Mouse (Mus musculus) mesoderm, embryonic 11.5 days (tissue): ENCODE data around the gene Entpd1.

Experiments used
- DNase-seq: peaks from one replicate; pipeline ENCODE4 v3.0.0-alpha.2; 2012; ENCODE audit warnings: low read depth, low spot score

Entpd1 gene

DNA sequence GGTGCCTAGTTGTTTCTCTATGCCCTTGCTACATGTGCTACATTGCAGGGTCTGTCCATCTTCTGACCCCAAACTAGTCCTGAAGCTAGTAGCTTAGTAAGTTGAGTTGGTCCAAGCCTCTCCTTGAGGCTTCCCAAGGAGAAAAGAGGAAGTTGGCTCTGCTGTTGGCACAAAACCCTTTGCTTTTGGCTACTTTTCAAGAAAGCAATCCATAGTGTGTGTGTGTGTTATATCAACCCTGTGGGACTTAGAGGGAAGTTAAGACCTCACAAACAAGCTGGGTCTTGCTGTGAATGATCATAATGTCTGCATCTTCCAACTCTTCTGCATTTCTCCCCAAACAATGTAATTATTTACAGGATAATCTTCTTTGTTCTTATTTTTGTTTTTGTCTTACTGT lies 16.8 kb downstream of the Entpd1 start:
- DNase-seq: no peak

- DNase-seq: no peak
Observed at GRCm38 (mm10) chr19:40630096-40630495, 17.9 kb downstream of the Entpd1 start.

GRCm38 (mm10) chr19:40630606-40631005 lies 18.4 kb downstream of the Entpd1 start:
- DNase-seq: no peak

DNA sequence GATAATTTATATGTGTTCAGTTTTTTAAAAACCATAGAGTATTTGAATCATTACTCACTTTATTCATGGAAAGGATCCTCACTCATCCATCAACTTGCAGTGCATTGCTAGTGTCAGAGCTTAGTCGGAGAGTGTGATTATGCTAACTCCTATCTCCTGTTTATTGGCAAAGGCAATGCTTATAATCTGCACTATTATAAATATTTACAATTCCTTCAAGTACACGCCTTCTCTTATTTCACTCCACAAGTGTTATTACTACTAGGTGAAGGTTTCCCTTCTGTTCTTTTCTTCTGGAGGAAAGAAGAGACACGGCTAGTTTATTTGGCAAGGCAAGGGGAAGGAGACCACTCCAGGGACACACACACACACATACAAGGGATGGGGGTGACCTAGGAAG lies 20.0 kb downstream of the Entpd1 start:
- DNase-seq: no peak

DNA sequence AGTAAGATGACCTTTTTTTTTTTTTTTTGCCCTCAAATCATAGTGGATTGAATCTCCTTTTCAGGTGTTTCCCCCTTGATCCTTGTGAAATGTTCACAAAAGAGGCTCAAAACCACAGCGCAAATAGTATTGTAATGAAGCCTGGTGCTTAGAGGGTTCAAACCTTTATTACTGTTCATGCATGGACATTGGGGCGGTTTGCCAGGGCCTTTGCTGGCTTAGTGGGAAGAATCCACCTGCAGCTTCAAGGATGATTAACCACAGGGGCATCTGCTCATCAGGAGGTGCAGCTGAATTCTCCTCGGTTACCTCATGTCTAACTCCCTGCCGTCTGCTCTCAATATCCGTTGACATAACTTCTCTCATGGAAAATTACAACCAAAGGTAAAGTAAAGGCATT lies 20.5 kb downstream of the Entpd1 start:
- DNase-seq: no peak

DNA sequence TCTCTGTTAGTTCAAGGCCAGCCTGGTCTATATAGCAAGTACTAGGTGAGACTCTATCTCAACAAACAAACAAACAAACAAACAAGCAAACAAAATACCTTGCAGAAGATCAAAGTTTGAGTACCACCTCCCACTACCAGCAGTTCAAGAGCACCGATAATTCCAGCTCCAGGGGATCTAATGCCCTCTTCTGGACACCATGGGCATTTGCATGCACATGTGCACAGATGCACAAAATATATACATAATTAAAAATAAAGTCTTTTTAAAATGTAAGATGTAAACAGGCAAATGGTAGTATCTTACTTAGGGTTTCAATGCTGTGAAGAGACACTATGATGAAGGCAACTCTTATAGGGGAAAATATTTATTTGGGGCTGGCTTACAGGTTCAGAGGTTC lies 21.0 kb downstream of the Entpd1 start:
- DNase-seq: no peak

DNA sequence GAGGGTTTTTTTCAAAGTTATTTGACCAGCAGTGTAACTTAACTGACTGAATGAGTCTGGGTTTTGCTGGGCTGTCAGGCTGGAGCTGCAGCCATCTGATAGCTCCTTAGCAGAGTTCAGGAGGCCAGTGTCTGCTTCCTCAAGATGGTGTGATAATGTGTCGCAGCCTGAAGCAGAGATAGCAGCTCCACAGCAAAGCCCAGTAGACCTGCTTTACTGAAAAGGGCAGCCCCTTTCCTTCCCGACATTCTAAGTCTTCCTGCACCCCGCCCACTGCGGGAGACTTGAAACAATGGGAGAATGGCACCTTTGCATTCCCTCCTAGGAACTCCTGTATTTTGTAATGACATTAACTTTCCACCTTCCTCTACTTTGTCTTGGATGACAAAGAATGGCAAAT lies 24.9 kb downstream of the Entpd1 start:
- DNase-seq: no peak

- no peak for DNase-seq
Observed at GRCm38 (mm10) chr19:40637601-40638000, 25.4 kb downstream of the Entpd1 start.

DNA sequence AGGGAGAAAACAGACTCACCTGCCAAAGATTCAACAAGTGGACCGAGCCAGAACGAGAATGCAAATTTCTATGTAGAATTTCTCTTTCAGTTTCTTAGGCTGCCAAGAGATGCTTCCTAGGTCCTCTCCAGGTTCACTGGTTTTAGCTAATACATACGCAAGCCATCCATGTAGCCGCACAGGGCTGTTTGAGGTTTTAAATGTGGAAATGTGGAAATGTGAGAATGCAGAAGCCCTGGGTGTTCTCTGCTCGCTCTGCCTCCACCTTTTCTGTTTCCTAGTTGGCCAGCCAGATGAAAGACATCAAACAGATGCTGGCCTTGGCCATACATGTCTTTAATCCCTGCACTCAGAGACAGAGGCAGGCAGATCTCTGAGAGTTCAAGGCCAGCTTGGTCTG lies 26.4 kb downstream of the Entpd1 start:
- no peak for DNase-seq

- no peak for DNase-seq
Observed at GRCm38 (mm10) chr19:40639729-40640304, 27.7 kb downstream of the Entpd1 start.

- no peak for DNase-seq
Observed at GRCm38 (mm10) chr19:40640799-40641198, 28.6 kb downstream of the Entpd1 start.

GRCm38 (mm10) chr19:40643846-40644245 lies 31.7 kb downstream of the Entpd1 start:
- no peak for DNase-seq

DNA sequence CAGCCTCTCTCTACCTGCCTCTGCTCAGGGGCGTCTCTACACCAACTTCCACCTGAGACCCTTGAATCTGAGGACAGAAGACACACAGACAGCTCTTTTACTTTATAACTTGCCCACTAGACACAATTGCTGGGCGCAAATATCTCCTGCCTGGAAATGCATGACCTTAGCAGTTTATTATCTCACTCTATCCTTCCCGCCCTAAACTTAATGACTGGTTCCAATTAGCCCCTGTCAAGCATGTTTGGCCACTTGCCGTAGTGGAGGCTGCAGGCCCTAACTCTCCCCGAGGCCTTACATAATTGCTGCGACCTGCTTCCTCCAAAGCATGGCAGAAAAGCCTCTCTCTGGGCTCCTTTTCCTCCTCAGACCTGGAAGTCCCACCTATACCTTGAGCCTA lies 34.2 kb downstream of the Entpd1 start:
- no peak for DNase-seq

GRCm38 (mm10) chr19:40647319-40648158 lies 35.4 kb downstream of the Entpd1 start:
- no peak for DNase-seq

DNA sequence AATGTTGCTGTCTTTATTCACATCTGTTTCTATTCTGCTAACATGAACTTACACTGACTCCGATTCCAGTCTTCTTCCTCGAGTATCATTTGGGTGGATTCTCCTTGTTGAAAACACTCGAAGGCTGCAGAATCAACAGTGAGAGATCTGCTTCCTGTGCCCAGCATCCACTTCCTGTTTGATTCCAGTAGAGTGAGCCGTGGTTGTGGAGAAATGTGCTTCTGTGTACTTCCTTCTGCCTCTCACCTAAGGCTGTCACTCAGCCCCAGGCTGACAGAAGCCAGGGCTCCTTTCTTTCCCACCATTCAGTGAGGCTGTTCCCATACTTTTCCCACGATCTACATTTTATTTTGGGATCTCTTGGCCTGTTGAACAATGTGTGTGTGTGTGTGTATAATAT lies 37.9 kb downstream of the Entpd1 start:
- no peak for DNase-seq

DNA sequence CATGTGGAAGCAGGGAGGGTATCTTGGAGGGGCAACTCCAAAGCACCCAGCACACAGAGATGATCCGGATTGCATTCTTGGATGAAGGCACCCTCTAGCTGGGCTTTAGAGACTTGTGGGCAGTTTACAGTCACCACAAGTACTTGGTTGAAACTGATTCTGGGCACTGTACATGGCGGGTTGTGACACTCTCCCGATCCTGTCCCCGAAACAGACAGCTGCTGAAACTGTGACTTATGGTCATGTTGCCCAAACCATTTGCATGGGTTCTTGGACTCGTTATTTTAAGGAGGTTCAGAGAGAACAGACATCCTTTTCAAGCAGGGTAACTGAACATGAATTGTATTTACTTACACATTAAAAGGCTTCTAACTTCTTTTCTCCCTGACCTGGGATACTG lies 44.0 kb downstream of the Entpd1 start:
- no peak for DNase-seq

DNA sequence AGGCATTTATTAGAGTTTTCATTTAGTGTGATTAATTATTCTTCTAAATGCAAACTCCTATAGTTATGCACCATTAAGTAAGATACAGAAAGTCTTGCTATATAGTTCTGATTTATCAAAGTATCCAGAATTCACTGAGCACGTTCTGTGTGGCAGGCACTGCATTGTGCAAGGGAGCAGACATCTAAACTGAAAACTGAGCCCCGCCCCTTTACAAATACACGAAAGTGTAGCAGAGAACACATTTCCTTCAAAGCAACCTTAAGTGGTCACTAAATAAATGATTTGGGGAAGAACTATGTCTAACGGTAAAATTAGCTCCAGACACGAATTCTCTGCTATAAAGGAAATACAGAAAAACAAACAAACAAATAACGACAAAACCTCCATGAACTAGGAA lies 46.1 kb downstream of the Entpd1 start:
- DNase-seq: no peak

DNA sequence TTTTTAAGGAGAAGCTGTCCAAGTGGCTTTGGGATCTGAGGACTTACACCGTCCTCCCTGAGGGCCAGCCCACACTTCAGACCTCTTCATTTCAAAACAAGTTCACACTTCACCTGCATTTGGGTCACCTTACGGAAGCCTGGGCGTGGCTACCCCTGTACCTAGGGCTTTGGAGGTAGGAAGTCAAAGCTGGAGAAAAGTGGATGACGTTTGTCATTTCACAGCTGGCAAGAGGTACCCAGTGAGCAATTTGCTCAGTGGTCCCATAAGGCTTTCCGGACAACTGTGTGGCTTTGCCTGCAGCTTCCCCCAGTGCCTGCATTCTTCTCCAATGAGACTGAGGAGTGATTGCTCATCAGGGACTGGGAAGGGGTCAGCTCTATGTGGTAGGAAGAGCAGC lies 46.8 kb downstream of the Entpd1 start:
- DNase-seq: no peak

GRCm38 (mm10) chr19:40659651-40660478 lies 47.7 kb downstream of the Entpd1 start:
- peak; percentile 31 for DNase-seq

- no peak for DNase-seq
Observed at GRCm38 (mm10) chr19:40660510-40660909, 48.3 kb downstream of the Entpd1 start.

GRCm38 (mm10) chr19:40661108-40661507 lies 48.9 kb downstream of the Entpd1 start:
- no peak for DNase-seq

DNA sequence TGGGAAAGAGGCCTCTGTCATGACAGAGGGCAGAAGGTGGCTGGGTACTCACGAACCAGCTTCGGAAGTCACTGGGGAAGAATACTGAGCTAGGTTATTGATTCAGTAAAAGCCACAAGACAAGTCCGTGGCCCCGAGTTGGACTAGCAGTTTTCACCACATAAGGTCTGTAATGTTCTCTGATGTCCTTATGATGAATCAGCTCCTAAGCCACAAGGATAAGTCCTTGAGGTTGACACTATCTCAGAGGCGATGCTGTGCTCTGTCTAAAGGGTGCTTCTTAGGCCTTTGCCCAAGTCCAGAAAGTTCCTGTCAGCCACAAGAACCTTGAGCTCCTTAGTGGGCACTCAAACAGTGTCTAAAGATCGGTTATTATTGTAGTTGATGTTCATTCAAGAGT lies 49.7 kb downstream of the Entpd1 start:
- DNase-seq: no peak

DNA sequence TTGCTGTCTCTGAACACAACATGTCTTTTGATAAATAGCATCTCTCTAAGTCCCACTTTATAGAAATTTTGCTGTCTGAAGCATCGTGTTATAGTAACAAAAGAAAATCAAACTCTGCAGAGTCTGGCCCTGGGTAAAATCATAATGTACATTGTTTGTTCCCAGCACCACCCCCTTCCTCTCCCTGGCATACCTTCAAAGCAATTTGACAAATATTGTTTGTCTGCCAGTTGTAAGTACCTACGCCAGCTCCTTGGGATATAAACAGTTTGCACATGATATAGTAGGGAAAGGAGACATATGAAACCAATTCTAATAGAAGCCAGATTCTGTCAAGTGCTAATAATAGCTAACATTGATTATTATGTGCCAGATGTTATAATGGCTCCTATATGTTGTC lies 50.6 kb downstream of the Entpd1 start:
- no peak for DNase-seq
